Mouse (Mus musculus): ENCODE data around the gene Prss23. TPM values are rescaled to one million over a fixed set of nuclear protein-coding genes. Genes with fewer than 3 reads are reported as not detected.

Gene Prss23
- polyA plus RNA-seq, 1 experiment from 2014 or later, result 22.1 TPM

DNA sequence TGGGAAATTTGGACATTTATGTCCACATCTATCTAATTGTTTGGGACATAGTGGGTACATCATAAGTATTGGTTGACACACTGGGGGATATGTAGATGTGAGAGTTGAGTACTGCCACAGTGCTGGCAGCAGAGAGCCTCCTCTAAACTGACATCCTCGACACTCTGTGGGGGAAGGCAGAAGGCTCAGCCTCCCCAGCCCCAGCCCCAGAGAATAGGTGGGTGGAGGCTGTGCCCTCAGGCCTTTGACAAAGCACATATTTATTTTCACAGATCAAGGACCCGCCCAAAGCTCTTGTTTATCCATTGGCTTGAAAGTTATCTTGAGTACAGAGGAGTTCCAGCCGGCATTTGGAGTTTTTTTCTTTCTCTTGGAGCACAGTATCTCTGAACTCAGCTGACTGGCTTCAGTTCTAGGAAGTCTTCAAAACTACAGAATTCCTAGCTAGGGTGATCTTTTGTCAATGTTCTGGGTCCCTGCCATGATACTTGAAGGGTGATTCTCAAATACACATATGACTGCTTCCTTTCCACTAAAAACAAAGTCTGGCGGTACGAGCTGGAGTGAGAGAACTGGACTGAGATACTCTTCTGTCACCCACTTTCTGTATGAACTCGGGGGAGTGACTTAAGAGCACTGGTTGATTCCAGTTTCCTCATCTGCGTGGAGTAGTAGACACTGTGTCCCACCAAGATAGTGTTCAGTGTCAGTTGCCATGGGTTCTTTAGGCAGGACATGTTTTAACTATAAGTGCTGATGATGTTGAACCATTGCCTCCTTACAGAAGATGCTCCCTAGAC is 43.0 kb downstream of the Prss23 start:
- Histone ChIP-seq H3K4me3 (no peak overlapping the region), H3K9ac (no peak overlapping the region), H3K36me3 (no peaks in the 10 kb centered on the region), H3K27ac (no peak overlapping the region), H3K9me3 (no peaks in the 10 kb centered on the region), H3K4me2 (no peak overlapping the region), H3K27me3 (no peaks in the 10 kb centered on the region), H3K4me1 (replicated peaks) (no peaks in the 10 kb centered on the region)
- no peak for ATAC-seq (ENCODE audit: low FRiP score)
- 73% methylated on average over 7 of the region's 7 CpGs for WGBS

DNA sequence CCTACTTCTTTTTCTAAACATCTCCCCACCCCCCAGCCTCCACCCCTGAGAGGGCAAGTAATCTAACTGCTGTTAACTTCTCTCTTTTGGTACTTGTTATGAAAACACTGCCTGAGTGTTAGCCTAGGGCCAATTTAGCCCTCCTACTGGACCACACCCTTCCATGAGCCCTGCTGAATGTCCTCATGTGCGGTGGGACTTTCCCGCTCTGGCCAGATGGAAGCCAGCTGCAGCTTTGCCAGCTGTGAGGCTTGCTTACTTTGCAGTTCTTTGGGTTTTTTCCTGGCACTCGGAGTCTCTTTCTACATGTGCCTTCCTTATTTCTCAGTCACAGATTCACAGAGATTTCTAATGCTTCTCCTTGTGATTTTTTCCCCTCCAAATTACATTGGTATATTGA is 45.3 kb downstream of the Prss23 start:
- 69% methylated on average over 3 of the region's 3 CpGs for WGBS
- no peak overlapping the region for H3K27ac ChIP-seq
- H3K36me3 ChIP-seq, result no peaks in the 10 kb centered on the region
- H3K27me3 ChIP-seq, result no peaks in the 10 kb centered on the region
- H3K4me1 ChIP-seq (replicated peaks), result no peaks in the 10 kb centered on the region
- no peak overlapping the region for H3K4me3 ChIP-seq
- no peak overlapping the region for H3K4me2 ChIP-seq
- ATAC-seq (ENCODE audit: low FRiP score), result no peak
- no peak overlapping the region for H3K9ac ChIP-seq
- no peaks in the 10 kb centered on the region for H3K9me3 ChIP-seq

DNA sequence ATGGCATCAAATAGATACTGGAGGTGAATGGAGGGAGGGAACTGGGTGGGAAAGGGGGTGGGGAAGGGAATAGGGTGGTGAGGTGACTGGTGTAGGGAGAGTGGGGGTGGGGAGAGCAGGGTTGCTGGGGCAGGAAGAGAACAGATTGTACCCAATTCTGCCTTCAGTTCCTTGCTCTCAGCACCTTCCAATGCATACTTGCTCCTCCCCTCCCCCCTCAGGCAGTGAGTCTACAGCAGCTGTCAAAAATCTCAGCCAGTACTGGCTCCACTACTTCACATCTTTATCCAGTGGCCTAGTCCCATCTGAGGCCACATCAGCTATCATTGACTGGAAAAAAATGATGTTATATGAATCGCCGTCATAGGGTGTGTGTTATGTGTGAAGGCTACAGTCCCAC is 48.5 kb downstream of the Prss23 start:
- H3K9ac ChIP-seq, result no peak overlapping the region
- no peaks in the 10 kb centered on the region for H3K36me3 ChIP-seq
- no peaks in the 10 kb centered on the region for H3K27me3 ChIP-seq
- no peak overlapping the region for H3K27ac ChIP-seq
- ATAC-seq (ENCODE audit: low FRiP score), result no peak
- H3K9me3 ChIP-seq, result no peaks in the 10 kb centered on the region
- H3K4me2 ChIP-seq, result no peak overlapping the region
- no peaks in the 10 kb centered on the region for H3K4me1 ChIP-seq (replicated peaks)
- no peak overlapping the region for H3K4me3 ChIP-seq
- WGBS, result 89% methylated on average over 2 of the region's 2 CpGs

DNA sequence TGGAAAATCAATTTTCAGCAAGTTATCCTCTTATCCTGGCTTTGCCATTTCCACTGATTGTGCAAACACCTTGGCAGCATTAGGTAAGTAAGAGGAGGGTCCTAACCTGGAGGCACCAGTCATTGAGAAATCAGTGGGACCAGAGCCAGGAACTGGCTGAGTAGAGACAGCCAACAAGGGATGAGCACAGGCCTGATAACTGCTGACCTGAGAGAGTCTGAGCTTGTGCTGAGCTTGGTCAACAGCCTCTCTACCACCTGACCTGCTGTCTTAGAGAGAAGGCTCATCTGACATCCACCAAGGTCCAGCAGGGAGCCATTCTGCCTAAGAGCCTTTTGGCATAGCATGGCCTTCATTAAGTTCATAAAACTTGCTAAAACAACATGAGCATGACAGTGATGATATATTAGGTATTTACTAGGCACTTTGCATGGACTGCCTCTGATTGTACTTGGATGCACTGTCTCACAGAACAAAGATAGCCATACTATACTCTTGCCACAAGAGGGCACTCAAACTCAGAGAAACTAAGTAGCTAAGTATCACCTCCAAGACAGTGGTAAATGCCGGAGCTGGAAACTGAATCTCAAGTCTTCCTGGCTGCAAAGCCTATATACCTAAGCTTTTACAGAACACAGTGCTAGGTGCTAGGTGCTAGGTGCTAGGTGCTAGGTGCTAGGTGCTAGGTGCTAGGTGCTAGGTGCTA is 49.5 kb downstream of the Prss23 start:
- H3K4me1 ChIP-seq (replicated peaks), result no peaks in the 10 kb centered on the region
- H3K9me3 ChIP-seq, result no peaks in the 10 kb centered on the region
- no peak overlapping the region for H3K9ac ChIP-seq
- no peak overlapping the region for H3K4me2 ChIP-seq
- H3K36me3 ChIP-seq, result no peaks in the 10 kb centered on the region
- H3K4me3 ChIP-seq, result no peak overlapping the region
- ATAC-seq (ENCODE audit: low FRiP score), result peak; percentile 88
- H3K27ac ChIP-seq, result no peak overlapping the region
- WGBS, result 0% methylated on average over 1 of the region's 1 CpGs
- no peaks in the 10 kb centered on the region for H3K27me3 ChIP-seq

DNA sequence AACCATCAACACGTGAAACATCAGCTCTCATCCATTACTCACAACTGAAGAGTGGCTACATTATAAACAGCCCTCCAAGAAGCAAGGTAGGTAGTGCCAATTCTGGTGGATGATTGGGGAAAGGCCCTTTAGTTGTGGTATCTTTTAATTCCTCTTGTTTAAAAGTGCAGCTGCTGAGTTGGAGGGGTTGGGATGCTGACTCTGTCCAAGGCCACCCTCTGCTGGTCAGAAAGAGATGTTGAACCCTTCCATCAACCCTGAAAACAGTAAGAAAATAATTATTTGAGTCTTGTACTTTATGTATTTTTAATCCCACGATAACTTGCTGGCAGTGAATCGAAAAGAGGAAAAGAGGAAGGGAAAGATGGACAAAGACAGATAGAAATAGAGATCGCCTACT is 53.5 kb downstream of the Prss23 start:
- 65% methylated on average over 4 of the region's 4 CpGs for WGBS
- no peak for ATAC-seq (ENCODE audit: low FRiP score)

DNA sequence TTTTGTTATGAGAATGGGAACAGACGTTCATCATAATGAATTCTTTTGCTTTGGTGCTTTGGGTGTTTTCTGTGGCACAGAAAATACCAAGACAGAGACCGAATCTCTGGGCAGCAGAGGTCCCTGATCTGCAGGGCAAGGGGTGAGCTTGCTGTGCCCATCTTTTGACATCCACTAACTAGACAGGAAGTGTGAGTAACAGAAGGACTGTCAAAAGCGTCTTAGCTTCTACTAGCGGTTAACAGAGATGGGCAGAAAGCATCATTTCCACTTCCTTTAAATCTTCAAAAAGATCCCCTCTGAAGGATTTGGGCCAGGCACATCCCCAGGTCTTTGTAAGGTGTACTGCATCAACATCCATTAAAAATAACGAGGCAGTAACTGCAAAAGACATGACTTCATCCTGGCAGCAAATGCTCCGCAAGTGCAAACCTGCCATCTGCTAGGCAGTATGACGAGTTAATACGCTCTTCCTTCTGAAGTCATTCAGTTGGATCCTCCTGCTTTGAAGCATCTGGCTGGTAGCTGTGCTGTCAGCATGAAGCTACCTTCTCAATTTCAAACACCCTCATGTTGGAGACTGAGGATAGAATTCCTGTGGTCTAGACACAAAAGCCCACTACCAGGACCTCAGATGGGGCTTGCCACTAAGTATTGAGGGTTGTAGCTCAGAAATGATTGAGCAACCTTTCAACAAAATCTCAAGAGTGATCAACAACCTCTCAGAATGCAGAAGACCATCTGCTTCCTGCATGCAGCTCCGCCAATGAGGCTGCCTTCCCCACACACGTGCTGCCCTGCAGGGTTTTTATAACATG is 63.0 kb downstream of the Prss23 start:
- Histone ChIP-seq H3K4me2 (no peak overlapping the region), H3K4me1 (replicated peaks) (peaks cover 10% of the 10 kb centered on the region; the same call in 1 of the 2 replicates), H3K27ac (0 out of 2 replicates have a peak overlapping the region, but pooled peaks have one; percentile 48), H3K27me3 (no peaks in the 10 kb centered on the region), H3K9me3 (no peaks in the 10 kb centered on the region), H3K36me3 (no peaks in the 10 kb centered on the region), H3K9ac (no peak overlapping the region), H3K4me3 (no peak overlapping the region)
- ATAC-seq (ENCODE audit: low FRiP score), result peak; percentile 82
- 70% methylated on average over 10 of the region's 10 CpGs for WGBS

More for the DNA sequence above, 53.5 kb downstream of the Prss23 start:
- Histone ChIP-seq H3K27ac (no peak overlapping the region), H3K9ac (no peak overlapping the region), H3K4me2 (no peak overlapping the region), H3K36me3 (no peaks in the 10 kb centered on the region), H3K4me1 (replicated peaks) (no peaks in the 10 kb centered on the region), H3K27me3 (no peaks in the 10 kb centered on the region), H3K4me3 (no peak overlapping the region), H3K9me3 (no peaks in the 10 kb centered on the region)

DNA sequence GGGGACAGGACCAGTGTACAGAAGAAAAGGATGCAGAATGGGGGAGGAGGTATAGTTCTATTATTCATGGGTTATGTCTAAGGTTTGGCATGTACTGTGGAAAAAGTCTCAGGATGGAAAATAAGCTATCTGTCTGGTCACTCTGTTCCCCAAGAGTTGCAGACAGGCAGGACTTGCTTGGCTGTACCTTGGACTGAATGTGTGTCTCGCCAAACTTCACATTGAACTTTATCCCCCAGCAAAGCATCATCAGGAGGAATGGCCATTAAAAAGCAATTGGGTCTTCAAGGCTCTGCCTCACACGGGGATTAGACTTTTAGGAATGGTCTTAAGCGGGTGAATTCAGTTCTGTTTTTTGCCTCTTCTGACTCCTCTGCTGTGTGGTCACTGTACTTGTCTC is 63.7 kb downstream of the Prss23 start:
- H3K4me2 ChIP-seq, result no peak overlapping the region
- no peak overlapping the region for H3K4me3 ChIP-seq
- no peaks in the 10 kb centered on the region for H3K27me3 ChIP-seq
- no peak overlapping the region for H3K9ac ChIP-seq
- H3K9me3 ChIP-seq, result no peaks in the 10 kb centered on the region
- no peaks in the 10 kb centered on the region for H3K36me3 ChIP-seq
- H3K27ac ChIP-seq, result no peak overlapping the region
- peaks cover 10% of the 10 kb centered on the region; the same call in 1 of the 2 replicates for H3K4me1 ChIP-seq (replicated peaks)
- 83% methylated on average over 3 of the region's 3 CpGs for WGBS
- ATAC-seq (ENCODE audit: low FRiP score), result no peak

DNA sequence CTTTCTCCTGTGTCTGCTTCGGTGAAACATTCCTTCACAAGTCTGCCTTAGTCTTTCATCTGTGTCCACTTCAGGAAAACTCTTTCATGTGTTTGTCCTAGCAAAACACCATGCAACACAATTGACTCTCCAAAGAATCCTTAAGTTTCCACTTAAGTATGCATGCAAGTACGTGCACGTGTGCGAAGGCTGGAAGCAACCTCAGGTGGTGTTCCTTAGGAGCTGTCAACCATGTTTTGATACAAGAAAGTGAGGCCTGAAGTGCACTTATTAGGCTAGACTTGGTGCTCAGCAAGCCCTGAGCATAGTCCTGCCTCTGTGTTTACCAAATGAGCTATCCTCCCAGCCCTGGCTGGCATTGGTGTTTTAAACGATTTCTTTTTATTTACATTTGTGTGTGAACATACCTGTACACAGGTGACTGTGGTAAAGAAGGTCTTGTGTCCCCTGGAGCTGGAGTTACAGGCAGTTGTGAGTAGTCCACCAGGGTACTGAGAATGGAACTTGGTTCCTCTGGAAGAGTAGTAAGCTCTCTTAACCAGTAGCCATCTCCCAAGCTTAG is 64.3 kb downstream of the Prss23 start:
- no peak overlapping the region for H3K4me3 ChIP-seq
- no peaks in the 10 kb centered on the region for H3K36me3 ChIP-seq
- no peak for ATAC-seq (ENCODE audit: low FRiP score)
- H3K9ac ChIP-seq, result no peak overlapping the region
- H3K9me3 ChIP-seq, result no peaks in the 10 kb centered on the region
- 91% methylated on average over 5 of the region's 5 CpGs for whole genome bisulfite sequencing
- H3K4me1 ChIP-seq (replicated peaks), result peaks cover 10% of the 10 kb centered on the region; the same call in 1 of the 2 replicates
- no peak overlapping the region for H3K4me2 ChIP-seq
- H3K27ac ChIP-seq, result no peak overlapping the region
- H3K27me3 ChIP-seq, result no peaks in the 10 kb centered on the region

DNA sequence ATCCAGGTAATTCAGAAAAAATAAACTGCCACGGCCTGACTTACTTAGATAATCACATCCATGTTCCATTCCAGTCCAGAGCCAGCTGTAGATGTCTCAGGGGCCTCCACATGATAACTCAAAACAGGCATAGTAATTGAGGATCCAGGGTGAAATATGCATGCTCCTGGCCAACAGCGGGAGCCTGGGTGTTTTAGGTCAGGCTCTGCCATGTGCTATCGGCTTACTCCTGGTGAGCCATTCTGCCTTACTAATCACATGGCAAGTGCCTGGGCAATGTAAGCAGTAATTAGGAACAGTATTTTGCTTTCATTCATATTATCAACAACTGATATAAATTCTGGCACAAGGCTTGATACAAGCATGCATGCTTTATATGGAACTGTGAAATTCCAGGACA is 65.6 kb downstream of the Prss23 start:
- Histone ChIP-seq H3K4me1 (replicated peaks) (peaks cover 14% of the 10 kb centered on the region), H3K27ac (no peak overlapping the region), H3K9me3 (no peaks in the 10 kb centered on the region), H3K27me3 (no peaks in the 10 kb centered on the region), H3K9ac (no peak overlapping the region), H3K36me3 (no peaks in the 10 kb centered on the region), H3K4me2 (no peak overlapping the region), H3K4me3 (no peak overlapping the region)
- no peak for ATAC-seq (ENCODE audit: low FRiP score)
- WGBS, result 63% methylated on average over 3 of the region's 3 CpGs

DNA sequence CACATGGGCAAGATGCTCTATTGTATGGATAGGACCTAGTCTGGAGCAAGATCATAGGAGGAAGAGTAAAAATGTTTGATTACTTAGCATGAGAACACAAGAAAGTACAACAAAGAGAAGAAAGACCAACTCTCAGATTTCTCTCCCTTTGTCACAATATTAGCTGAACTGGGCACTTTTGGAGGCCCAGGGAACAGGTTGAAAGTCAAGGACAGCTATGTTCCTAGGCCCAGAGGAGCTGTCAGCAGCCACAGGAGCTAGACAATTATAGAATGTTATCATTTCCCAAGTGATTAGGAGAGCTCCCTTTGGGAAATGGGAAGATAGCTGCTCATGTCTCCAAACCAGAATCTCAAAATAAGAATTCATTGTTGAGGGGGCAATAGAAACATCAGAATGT is 66.1 kb downstream of the Prss23 start:
- no peak overlapping the region for H3K9ac ChIP-seq
- H3K27me3 ChIP-seq, result no peaks in the 10 kb centered on the region
- ATAC-seq (ENCODE audit: low FRiP score), result no peak
- H3K9me3 ChIP-seq, result no peaks in the 10 kb centered on the region
- H3K4me3 ChIP-seq, result no peak overlapping the region
- no peak overlapping the region for H3K4me2 ChIP-seq
- no peak overlapping the region for H3K27ac ChIP-seq
- peaks cover 16% of the 10 kb centered on the region for H3K4me1 ChIP-seq (replicated peaks)
- H3K36me3 ChIP-seq, result no peaks in the 10 kb centered on the region

DNA sequence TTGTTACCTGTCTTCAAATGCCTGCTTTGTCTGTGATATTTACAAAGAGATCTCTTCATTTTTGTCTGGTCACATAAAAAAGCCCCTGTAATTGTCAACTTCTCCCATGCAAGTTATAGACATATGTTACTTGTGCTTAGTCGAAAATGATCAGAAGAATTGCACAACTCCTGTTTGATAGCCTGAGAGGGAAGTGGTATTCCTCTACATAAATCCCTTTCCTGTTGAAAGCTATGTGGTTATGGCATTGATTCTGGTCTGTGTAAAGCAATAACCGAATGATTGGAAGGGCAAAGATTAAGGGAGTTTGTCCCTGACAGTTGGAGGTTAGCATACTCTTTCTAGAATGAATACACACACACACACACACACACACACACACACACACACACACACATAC is 67.3 kb downstream of the Prss23 start:
- no peaks in the 10 kb centered on the region for H3K27me3 ChIP-seq
- H3K9ac ChIP-seq, result no peak overlapping the region
- H3K4me3 ChIP-seq, result no peak overlapping the region
- H3K4me2 ChIP-seq, result no peak overlapping the region
- peaks cover 16% of the 10 kb centered on the region for H3K4me1 ChIP-seq (replicated peaks)
- 90% methylated on average over 2 of the region's 2 CpGs for WGBS
- no peak for ATAC-seq (ENCODE audit: low FRiP score)
- H3K36me3 ChIP-seq, result no peaks in the 10 kb centered on the region
- no peak overlapping the region for H3K27ac ChIP-seq
- H3K9me3 ChIP-seq, result no peaks in the 10 kb centered on the region

Data from hindbrain, embryonic 13.5 days (tissue).